Mouse (Mus musculus): ENCODE measurements around the gene Fam189a1.

DNA sequence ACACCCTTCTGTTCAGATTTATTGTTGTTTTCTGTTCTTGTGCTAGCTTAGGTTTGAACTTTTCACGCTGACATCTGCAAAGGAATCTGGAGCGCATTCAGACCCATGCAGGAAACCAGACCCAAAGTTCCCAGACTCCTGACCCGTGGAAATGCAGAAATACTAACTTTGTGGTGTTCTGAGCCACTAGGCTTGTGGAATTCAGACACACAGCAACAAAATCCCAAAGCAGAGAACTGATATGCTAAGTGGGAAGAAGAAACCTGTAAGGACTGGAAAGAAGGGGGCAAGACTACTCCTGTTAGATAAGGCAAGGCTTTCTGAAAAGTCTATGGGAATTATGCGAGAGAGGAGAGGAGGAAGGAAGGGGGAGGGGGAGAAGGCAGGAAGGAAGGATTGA lies 167.0 kb downstream of the Fam189a1 start:
- TF ChIP-seq CTCF (IDR thresholded peaks at IDR 0.05; ENCODE audit: low read depth) (no peak), EP300 (IDR thresholded peaks at IDR 0.05; ENCODE audit: low read depth) (no peak)

Measured in liver, embryonic 14.5 days (tissue).